Mouse (Mus musculus): Measurements from ENCODE around the gene Kank1. TPM values are rescaled to one million over a fixed set of nuclear protein-coding genes. Genes with fewer than 3 reads are reported as not detected.

Kank1 gene
- polyA plus RNA-seq, 1 experiment from 2014 or later, result 56.6 TPM

DNA sequence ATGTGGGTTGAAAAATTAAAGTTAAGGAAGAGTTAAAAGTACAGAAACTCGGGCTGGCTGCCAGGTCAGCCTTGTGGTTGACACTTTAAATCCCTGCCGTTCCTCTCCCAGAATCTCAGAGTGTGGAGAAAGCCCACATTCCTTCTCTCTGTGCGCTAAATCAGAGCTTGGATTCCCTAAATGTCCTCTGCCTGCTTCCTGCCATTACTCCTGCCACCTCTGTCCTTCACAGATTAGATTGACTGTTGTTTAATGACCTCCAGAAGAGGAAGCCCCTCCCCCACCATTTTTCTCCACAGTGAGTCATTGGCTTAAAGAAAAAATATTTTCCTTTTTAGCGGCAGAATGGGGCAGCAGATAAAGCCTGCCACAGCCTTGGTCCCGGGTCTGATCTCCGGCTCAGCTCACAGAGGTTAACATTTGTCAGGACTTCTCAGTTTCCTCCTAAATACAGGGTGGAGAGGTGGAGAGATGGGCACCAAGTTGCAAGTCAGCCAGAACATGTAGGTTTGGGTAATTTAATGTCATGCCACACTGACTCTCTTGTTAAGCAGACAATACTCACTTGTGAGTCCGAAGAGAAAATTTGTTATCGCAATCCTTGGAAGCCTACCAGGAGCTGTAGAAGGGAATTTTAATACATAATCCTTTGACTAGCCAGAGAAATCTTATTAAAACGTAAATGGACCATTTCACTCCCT is 162.9 kb downstream of the Kank1 start:
- Histone ChIP-seq H3K4me3 (ENCODE audit: low read depth, low read length) (no peak overlapping the region), H3K27me3 (ENCODE audit: control insufficient read depth, insufficient read depth, low read length) (no peaks in the 10 kb centered on the region), H3K9ac (ENCODE audit: low read depth, low read length) (no peak overlapping the region; the same call in 1 of the 2 replicates), H3K36me3 (ENCODE audit: control insufficient read depth, insufficient read depth, low read length) (no peaks in the 10 kb centered on the region), H3K9me3 (replicated peaks; ENCODE audit: control insufficient read depth, low read length) (no peaks in the 10 kb centered on the region), H3K27ac (ENCODE audit: low read depth, low read length) (peak overlapping the region; percentile 88), H3K4me2 (peak overlapping the region; percentile 41), H3K4me1 (ENCODE audit: control insufficient read depth, insufficient read depth, low read length) (peaks cover 42% of the 10 kb centered on the region)
- WGBS (ENCODE audit: insufficient replicate concordance), result 13% methylated on average over 9 of the region's 9 CpGs
- ATAC-seq (replicated peaks; ENCODE audit: insufficient number of reproducible peaks, low FRiP score, low TSS enrichment), result 0 out of 2 replicates have a peak, but pooled peaks have one; percentile 58

DNA sequence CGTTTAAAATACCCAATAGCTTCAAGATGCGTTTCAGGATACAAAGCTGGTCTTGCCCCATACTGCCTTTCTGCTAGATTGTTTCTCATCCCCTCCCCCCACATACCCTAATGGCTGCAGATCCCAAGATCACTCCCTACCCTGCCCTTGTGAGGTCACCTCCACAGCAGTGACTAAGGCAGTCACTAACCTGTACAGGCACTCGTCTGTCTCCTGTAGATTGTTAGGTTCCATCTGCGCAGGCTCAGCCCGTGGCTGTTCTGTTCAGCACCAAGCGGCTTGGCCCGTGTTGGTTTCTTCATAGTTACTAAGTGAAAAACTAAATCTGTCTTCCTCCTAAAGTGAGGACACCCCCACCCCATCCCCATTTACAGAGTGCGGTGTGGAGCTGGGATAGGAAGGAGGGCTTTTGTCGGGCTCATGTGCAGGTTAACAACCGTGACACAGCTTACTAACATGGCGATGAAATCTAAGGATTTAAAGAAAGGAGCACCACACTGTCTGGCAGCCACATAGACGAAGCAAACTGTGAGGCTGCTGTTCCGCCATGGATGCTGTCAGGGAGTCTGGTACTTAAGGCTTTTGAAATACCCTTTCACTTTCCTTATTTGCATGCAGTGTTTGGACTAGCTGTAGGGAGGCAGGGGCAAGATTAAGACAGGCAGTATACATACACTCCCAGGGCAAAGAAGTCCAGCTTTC is 163.6 kb downstream of the Kank1 start:
- no peak for ATAC-seq (replicated peaks; ENCODE audit: insufficient number of reproducible peaks, low FRiP score, low TSS enrichment)
- 36% methylated on average over 13 of the region's 13 CpGs for WGBS (ENCODE audit: insufficient replicate concordance)
- Histone ChIP-seq H3K36me3 (ENCODE audit: control insufficient read depth, insufficient read depth, low read length) (no peaks in the 10 kb centered on the region), H3K4me1 (ENCODE audit: control insufficient read depth, insufficient read depth, low read length) (peaks cover 36% of the 10 kb centered on the region), H3K9me3 (replicated peaks; ENCODE audit: control insufficient read depth, low read length) (no peaks in the 10 kb centered on the region), H3K27me3 (ENCODE audit: control insufficient read depth, insufficient read depth, low read length) (no peaks in the 10 kb centered on the region), H3K27ac (ENCODE audit: low read depth, low read length) (peak overlapping the region; percentile 88), H3K9ac (ENCODE audit: low read depth, low read length) (peak overlapping the region; percentile 24; the same call in 1 of the 2 replicates), H3K4me2 (peak overlapping the region; percentile 41), H3K4me3 (ENCODE audit: low read depth, low read length) (no peak overlapping the region)

DNA sequence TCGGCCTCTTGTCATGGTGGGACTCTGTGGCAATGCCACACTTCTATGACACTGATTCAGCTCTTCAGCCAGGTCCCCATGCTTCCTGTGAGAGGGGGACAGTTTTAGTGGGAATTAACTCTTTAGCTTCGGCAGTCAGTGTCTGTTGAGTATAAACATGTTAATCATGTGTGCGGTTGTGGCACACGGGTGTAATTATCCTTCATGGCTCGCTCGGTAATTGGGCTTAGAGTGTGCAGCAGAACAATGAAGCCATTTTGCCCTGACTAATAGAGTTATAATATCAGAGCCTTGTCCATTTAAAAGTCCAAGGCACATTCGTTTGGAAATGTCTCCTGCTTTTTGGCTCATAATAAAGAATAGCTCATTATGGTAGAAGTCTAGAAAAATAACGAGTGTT is 164.7 kb downstream of the Kank1 start:
- Histone ChIP-seq H3K9ac (ENCODE audit: low read depth, low read length) (no peak overlapping the region), H3K4me1 (ENCODE audit: control insufficient read depth, insufficient read depth, low read length) (peaks cover 42% of the 10 kb centered on the region), H3K4me2 (no peak overlapping the region), H3K36me3 (ENCODE audit: control insufficient read depth, insufficient read depth, low read length) (no peaks in the 10 kb centered on the region), H3K27ac (ENCODE audit: low read depth, low read length) (peak overlapping the region; percentile 88; the same call in 1 of the 2 replicates), H3K4me3 (ENCODE audit: low read depth, low read length) (no peak overlapping the region), H3K27me3 (ENCODE audit: control insufficient read depth, insufficient read depth, low read length) (no peaks in the 10 kb centered on the region), H3K9me3 (replicated peaks; ENCODE audit: control insufficient read depth, low read length) (no peaks in the 10 kb centered on the region)
- WGBS (ENCODE audit: insufficient replicate concordance), result 79% methylated on average over 8 of the region's 8 CpGs
- no peak for ATAC-seq (replicated peaks; ENCODE audit: insufficient number of reproducible peaks, low FRiP score, low TSS enrichment)

DNA sequence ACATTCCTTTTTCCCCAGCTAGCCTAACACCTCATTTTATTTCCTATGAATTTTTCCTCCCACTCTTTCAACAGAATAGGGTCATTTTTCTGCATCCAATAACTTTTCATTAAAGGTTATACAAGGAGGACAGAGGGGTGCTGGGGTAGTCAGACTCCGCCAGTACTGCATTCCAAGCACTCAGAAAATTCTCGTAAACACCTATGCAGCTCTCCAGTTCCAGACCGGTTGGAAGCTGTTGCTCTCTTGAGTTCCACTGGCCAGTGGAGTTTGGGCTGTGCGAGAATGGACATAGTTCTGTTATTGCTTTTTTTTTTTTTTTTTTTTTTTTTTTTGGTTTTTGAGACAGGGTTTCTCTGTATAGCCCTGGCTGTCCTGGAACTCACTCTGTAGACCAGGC is 167.4 kb downstream of the Kank1 start:
- Histone ChIP-seq H3K27me3 (ENCODE audit: control insufficient read depth, insufficient read depth, low read length) (no peaks in the 10 kb centered on the region), H3K4me2 (no peak overlapping the region), H3K4me1 (ENCODE audit: control insufficient read depth, insufficient read depth, low read length) (peaks cover 46% of the 10 kb centered on the region), H3K9me3 (replicated peaks; ENCODE audit: control insufficient read depth, low read length) (no peaks in the 10 kb centered on the region), H3K9ac (ENCODE audit: low read depth, low read length) (no peak overlapping the region), H3K4me3 (ENCODE audit: low read depth, low read length) (no peak overlapping the region), H3K27ac (ENCODE audit: low read depth, low read length) (no peak overlapping the region), H3K36me3 (ENCODE audit: control insufficient read depth, insufficient read depth, low read length) (no peaks in the 10 kb centered on the region)
- 70% methylated on average over 4 of the region's 4 CpGs for WGBS (ENCODE audit: insufficient replicate concordance)
- no peak for ATAC-seq (replicated peaks; ENCODE audit: insufficient number of reproducible peaks, low FRiP score, low TSS enrichment)

DNA sequence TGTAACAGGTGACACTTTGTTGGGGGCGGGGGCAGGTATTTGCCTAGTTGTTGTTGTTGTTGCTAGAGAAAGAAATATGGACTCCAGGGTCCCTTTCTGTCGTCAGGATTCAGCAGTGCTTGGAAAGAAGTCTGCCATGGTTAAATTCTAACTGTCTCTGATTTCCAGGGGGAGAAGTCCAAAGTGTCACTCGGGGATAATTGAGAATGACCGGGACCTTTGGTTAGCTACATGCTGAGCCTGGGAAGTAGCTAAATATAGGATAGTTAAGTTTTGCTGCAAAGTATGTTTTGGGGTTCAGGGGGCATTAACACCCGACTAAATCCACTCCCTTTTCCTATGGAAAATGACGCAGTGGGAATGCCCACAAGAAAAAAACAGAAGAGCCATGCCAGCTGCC is 169.2 kb downstream of the Kank1 start:
- Histone ChIP-seq H3K4me2 (peak overlapping the region; percentile 86), H3K9me3 (replicated peaks; ENCODE audit: control insufficient read depth, low read length) (no peaks in the 10 kb centered on the region), H3K27me3 (ENCODE audit: control insufficient read depth, insufficient read depth, low read length) (no peaks in the 10 kb centered on the region), H3K36me3 (ENCODE audit: control insufficient read depth, insufficient read depth, low read length) (peaks cover 14% of the 10 kb centered on the region), H3K27ac (ENCODE audit: low read depth, low read length) (peak overlapping the region; percentile 97), H3K9ac (ENCODE audit: low read depth, low read length) (peak overlapping the region; percentile 74), H3K4me3 (ENCODE audit: low read depth, low read length) (peak overlapping the region; percentile 56), H3K4me1 (ENCODE audit: control insufficient read depth, insufficient read depth, low read length) (peaks cover 38% of the 10 kb centered on the region)
- no peak for ATAC-seq (replicated peaks; ENCODE audit: insufficient number of reproducible peaks, low FRiP score, low TSS enrichment)
- 26% methylated on average over 6 of the region's 6 CpGs for WGBS (ENCODE audit: insufficient replicate concordance)

DNA sequence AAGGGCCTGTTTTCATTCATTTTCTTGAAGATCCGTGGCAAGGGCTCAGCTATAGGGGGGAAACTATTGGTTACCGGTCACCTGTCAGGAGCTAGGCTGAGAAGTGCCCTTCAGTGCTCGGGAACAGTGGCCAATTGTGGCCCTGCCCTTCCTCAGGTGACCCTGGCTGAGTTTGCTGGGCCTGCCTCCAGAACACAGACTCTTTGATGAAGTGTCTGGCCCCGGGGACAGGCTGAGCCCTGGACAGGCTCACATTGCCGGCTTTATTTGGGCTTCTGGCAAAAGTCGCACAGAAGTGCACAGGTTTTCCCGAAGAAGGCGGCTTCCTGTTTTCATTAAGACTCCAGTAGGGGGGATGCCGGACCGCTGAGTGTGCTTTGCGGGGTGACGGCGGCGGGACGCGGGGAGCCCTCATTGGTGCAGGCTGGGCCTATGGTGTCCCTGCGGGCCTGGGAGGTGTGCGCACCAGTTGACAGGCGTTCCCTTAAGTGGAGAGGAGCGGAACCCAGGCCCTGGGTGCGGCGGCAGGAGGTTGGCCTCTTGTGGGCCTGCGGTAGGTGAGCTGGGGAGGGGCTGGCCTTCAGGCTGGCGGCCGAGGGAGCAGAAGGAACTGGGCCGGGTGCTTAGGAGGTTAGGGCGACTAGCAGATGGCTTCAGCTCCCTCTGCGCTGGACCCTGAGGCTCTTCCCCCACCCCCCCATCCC is 169.9 kb downstream of the Kank1 start:
- H3K4me2 ChIP-seq, result peak overlapping the region; percentile 86
- under 1% methylated on average over 28 of the region's 28 CpGs for WGBS (ENCODE audit: insufficient replicate concordance)
- H3K4me1 ChIP-seq (ENCODE audit: control insufficient read depth, insufficient read depth, low read length), result peaks cover 40% of the 10 kb centered on the region
- ATAC-seq (replicated peaks; ENCODE audit: insufficient number of reproducible peaks, low FRiP score, low TSS enrichment), result peak; percentile 81
- no peaks in the 10 kb centered on the region for H3K27me3 ChIP-seq (ENCODE audit: control insufficient read depth, insufficient read depth, low read length)
- H3K36me3 ChIP-seq (ENCODE audit: control insufficient read depth, insufficient read depth, low read length), result peaks cover 17% of the 10 kb centered on the region
- peak overlapping the region; percentile 74 for H3K9ac ChIP-seq (ENCODE audit: low read depth, low read length)
- no peaks in the 10 kb centered on the region for H3K9me3 ChIP-seq (replicated peaks; ENCODE audit: control insufficient read depth, low read length)
- peak overlapping the region; percentile 56 for H3K4me3 ChIP-seq (ENCODE audit: low read depth, low read length)
- H3K27ac ChIP-seq (ENCODE audit: low read depth, low read length), result peak overlapping the region; percentile 97

DNA sequence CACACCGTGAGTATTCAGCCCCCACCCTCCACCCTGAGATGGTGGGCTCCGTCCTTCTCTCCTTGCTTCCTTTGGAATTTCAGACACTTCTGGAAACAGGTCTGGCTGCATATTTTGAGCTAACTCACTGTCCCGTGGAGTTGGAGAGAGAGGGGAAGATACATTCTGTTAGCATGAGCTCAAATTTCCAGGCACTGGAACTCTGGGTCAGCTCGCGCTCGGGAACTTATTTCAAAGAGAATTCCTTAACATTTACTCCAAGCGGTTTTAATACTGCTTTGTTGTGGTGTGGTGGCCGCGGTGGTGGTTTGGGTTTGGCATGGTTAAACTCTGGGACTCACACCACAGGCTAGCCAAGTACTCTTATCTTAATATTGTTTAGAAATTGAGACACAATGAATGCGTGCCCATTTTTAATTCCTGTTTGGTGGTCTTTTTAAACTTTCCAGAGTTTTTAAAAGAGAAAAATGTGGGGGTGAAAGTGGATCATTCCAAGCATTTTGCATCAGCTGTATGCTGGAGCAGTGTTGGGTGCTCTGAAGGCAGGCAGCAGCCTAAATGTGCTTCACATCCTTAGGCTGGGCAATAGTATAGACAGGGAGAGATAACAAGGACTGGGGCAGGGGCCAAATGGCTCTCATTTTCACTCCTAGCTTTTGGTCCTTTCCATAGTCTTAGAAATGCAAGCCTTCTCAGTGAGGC is 170.6 kb downstream of the Kank1 start:
- Histone ChIP-seq H3K27ac (ENCODE audit: low read depth, low read length) (peak overlapping the region; percentile 97), H3K36me3 (ENCODE audit: control insufficient read depth, insufficient read depth, low read length) (peaks cover 20% of the 10 kb centered on the region), H3K4me2 (peak overlapping the region; percentile 86), H3K27me3 (ENCODE audit: control insufficient read depth, insufficient read depth, low read length) (no peaks in the 10 kb centered on the region), H3K4me1 (ENCODE audit: control insufficient read depth, insufficient read depth, low read length) (peaks cover 44% of the 10 kb centered on the region), H3K9ac (ENCODE audit: low read depth, low read length) (peak overlapping the region; percentile 74), H3K9me3 (replicated peaks; ENCODE audit: control insufficient read depth, low read length) (no peaks in the 10 kb centered on the region), H3K4me3 (ENCODE audit: low read depth, low read length) (peak overlapping the region; percentile 56)
- no peak for ATAC-seq (replicated peaks; ENCODE audit: insufficient number of reproducible peaks, low FRiP score, low TSS enrichment)
- WGBS (ENCODE audit: insufficient replicate concordance), result 4% methylated on average over 10 of the region's 10 CpGs

DNA sequence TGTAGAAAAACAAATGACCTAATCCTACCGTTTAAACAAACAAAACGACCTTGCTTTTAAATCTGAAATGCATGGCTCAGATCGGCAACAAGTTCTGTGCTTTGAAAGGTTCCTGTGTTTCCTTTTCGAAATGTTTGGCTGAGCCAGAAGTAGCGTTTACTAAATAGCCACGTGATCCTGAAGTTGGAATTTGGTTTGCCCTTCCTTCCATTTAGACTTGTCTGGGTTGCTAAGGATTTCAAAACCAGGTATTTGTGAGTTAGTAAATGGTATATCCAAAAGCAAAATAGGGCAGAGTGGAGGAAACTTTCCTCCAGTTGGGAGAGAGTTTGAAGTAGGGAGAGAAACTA is 171.1 kb downstream of the Kank1 start:
- Histone ChIP-seq H3K27me3 (ENCODE audit: control insufficient read depth, insufficient read depth, low read length) (no peaks in the 10 kb centered on the region), H3K9ac (ENCODE audit: low read depth, low read length) (peak overlapping the region; percentile 74), H3K4me3 (ENCODE audit: low read depth, low read length) (peak overlapping the region; percentile 56), H3K27ac (ENCODE audit: low read depth, low read length) (peak overlapping the region; percentile 97), H3K4me2 (peak overlapping the region; percentile 86), H3K36me3 (ENCODE audit: control insufficient read depth, insufficient read depth, low read length) (peaks cover 25% of the 10 kb centered on the region), H3K9me3 (replicated peaks; ENCODE audit: control insufficient read depth, low read length) (no peaks in the 10 kb centered on the region), H3K4me1 (ENCODE audit: control insufficient read depth, insufficient read depth, low read length) (peaks cover 42% of the 10 kb centered on the region)
- no peak for ATAC-seq (replicated peaks; ENCODE audit: insufficient number of reproducible peaks, low FRiP score, low TSS enrichment)
- 4% methylated on average over 6 of the region's 6 CpGs for WGBS (ENCODE audit: insufficient replicate concordance)

Measured in heart, embryonic 11.5 days (tissue).